Mouse (Mus musculus): ENCODE results near the gene Foxl2.

The Foxl2 gene

DNA sequence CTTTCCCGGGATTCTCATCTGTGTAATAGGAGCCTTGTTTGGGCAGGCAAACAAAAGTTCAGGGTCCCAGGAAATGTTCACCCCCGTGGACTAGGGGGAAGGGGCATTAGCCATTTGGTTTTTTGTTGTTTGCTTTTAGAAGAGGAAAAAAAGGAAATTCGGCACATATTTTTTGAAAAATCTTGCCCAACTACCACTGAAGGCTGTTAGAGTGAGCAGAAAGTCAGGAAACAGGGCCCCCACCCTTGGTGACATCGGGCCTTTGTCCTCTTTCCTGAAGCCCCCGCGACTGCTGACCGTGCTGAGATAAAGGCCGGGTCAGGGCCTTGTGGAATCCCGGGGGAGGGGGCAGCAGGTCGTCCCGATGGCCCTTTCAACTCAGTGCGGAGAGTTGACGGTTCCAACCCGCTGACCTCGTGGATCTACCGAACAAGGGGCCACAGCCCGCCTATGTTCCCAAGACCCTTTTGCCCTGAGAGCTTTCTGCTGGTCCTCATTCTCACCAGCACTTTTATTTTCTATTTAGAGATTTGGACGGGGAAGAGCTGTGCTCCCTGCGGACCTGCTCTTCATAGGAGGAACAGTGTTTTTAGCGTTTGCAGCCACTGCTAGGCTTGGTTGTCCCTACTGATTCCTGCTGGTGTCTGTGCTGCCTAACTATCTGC is 7.5 kb downstream of the Foxl2 start:
- DNase-seq (ENCODE audit: low spot score in 2 of 2), result no peak

DNA sequence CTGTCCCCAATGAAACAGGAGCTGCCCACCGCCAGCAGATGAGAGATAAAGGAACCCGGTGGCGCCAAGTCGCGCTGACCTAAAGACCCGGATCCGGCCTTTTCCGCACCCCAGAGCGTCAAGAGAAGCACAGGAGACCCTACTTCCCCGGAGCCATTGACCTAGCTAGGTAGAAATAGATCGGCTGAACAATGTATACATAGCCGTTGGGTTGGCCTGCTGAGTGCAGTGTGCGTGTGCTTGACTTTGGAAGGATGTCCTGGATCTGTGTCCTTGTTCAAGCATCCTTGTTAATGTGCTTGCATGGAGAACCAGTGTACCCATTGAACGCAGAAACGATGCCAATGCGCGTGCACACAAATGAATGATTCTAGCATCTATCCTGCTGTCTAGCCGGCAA is 8.6 kb downstream of the Foxl2 start:
- DNase-seq (ENCODE audit: low spot score in 2 of 2), result no peak

GRCm38 (mm10) chr9:98965084-98965483 is 10.0 kb downstream of the Foxl2 start:
- DNase-seq (ENCODE audit: low spot score in 2 of 2), result no peak

DNA sequence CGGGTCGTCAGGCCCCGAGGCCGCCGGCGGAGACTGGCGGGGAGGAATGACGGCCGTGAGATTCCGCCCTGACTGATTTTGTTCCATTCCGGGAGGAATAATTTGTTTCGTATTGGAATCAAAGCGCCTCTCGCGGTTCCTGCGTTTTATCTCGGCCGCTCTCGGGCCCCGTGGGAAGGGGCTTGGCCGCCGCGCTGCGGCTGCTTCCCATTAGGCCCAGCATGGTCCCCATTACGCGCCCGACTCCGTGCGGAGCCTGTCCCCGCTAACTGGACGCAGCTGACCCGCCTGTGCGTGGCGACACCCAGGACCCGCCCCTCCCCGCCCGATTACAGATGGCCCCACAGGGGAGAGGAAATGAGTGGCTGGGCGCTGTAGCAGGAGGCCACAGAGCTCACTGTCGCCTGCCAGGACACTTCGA is 18.0 kb downstream of the Foxl2 start:
- DNase-seq (ENCODE audit: low spot score in 2 of 2), result no peak

GRCm38 (mm10) chr9:98973561-98973960 is 18.5 kb downstream of the Foxl2 start:
- no peak for DNase-seq (ENCODE audit: low spot score in 2 of 2)

GRCm38 (mm10) chr9:98974898-98975297 is 19.8 kb downstream of the Foxl2 start:
- no peak for DNase-seq (ENCODE audit: low spot score in 2 of 2)

- DNase-seq (ENCODE audit: low spot score in 2 of 2), result no peak
Measured at GRCm38 (mm10) chr9:98976081-98976480, 21.0 kb downstream of the Foxl2 start.

DNA sequence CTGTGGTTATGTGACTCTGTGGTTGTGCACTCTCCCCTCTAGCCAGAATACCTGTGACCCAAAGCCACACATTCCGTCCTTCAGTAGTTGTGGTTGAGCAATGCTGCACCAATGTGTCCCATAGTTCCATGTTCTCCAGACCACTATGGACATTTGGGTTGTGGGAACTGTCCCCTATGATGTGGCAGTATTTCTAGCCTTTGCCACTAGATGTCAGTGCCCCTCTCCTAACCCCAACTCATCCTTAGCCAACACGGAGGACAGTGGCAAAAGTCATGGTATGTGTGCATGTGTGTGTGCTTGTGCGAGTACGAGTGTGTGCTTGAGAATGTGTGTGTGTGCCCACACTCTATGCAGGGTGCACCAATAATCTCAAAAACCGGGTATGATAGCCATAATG is 21.4 kb downstream of the Foxl2 start:
- DNase-seq (ENCODE audit: low spot score in 2 of 2), result no peak

- peak; percentile 63 to 81 for DNase-seq (ENCODE audit: low spot score in 2 of 2)
Measured at GRCm38 (mm10) chr9:98979431-98980416, 24.6 kb downstream of the Foxl2 start.

DNA sequence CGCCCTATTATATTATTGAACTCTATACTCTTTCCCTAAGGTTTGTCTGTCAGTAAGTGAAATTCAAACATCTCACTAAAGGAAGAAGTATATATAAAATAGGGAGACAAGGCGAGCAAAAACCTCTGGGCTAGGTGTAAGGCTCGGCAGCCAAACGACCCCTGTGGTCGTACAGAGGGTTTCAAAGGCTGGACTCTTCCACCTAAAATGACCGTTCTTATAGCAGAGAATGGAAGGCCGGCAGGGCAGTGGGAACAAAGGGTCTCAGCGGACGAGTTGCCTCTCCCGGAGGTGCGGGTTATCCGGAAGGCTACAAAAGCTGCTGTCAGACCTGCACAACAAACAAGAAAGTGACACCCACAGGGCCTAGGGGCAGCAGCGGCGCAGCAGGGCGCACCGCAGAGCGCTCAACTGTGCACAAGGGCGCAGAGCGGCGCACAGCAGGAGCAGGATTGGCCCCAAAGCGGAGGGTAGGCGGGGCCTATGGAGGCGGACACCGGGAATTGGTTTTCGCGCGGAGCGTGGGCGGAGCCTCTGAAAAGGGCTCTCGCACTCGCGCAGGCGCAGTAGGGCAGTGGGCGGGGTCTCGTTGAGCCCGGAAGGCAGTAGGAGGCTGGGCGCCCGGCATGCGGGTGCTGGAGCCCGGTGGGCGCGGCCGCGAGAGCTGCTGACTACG is 30.9 kb downstream of the Foxl2 start, which contains the start of gene Faim:
TSS of gene Faim (plus strand) at position 574 of the 676 bp plus-strand sequence.
- DNase-seq (ENCODE audit: low spot score in 2 of 2), result peak; percentile 99 to 100

GRCm38 (mm10) chr9:98986476-98987096 is 31.5 kb downstream of the Foxl2 start:
- DNase-seq (ENCODE audit: low spot score in 2 of 2), result no peak

- no peak for DNase-seq (ENCODE audit: low spot score in 2 of 2)
Measured at GRCm38 (mm10) chr9:98987131-98987530, 32.0 kb downstream of the Foxl2 start.

DNA sequence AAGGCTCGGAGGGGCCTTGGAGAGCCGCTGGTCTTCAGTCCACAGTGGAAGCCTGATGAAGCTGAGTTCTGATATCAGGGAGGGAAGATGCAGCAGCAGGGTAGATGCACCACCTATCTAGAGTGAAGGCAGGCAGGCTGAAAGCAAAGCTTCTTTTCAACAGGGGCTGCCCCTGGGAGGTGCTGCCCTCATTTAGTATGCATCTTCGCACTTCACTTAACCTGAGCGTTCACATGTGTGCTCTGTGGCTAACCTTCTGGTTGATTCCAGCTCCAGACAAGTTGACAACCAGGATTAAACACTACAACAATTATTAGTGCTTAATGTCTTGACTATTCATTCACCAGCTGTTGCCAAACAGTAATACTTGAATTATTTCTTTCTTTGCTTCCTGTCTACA is 39.0 kb downstream of the Foxl2 start:
- no peak for DNase-seq (ENCODE audit: low spot score in 2 of 2)

DNA sequence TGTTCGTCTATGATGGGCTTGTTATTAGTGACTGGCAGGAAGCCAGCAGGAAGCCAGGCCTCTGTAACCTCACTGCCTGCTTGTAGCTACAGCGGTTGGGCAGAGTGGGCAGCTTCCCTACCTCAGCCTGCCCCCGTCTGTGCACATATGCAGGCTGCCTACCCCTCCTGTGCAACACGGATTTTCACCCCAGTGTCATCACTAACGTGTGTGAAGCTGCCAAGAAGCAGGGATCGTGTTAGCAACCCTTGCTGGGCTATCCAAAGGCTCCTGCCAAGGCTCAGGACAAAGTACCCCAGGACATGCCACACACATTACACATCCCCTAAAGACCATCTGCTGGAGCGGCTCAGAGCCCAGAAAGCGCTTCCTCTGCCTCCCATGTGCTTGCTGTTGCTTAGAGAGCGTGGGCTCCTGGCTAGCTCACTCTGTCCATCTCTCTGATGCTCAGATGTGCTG is 44.8 kb downstream of the Foxl2 start:
- peak; percentile 11 to 18 for DNase-seq (ENCODE audit: low spot score in 2 of 2)

- no peak for DNase-seq (ENCODE audit: low spot score in 2 of 2)
Measured at GRCm38 (mm10) chr9:99001326-99001725, 46.2 kb downstream of the Foxl2 start.

All from frontal cortex, postnatal 14 days (tissue).